Mouse (Mus musculus) ovary, postnatal 10 days (tissue): ENCODE results near the gene Gm17359.

Experiments
- DNase-seq: peaks from one replicate; pipeline ENCODE4 v3.0.0; 2022; ENCODE audit warnings: low spot score

Gene Gm17359

GRCm38 (mm10) chr3:79478400-79478799 is 141.9 kb downstream of the Gm17359 start:
- no peak for DNase-seq

GRCm38 (mm10) chr3:79478880-79479279 is 142.4 kb downstream of the Gm17359 start:
- DNase-seq, result no peak

- no peak for DNase-seq
Measured at GRCm38 (mm10) chr3:79484286-79485063, 148.0 kb downstream of the Gm17359 start.

- DNase-seq, result no peak
Measured at GRCm38 (mm10) chr3:79488025-79488424, 151.6 kb downstream of the Gm17359 start.

- DNase-seq, result no peak
Measured at GRCm38 (mm10) chr3:79490102-79490501, 153.6 kb downstream of the Gm17359 start.

- no peak for DNase-seq
Measured at GRCm38 (mm10) chr3:79491614-79492013, 155.2 kb downstream of the Gm17359 start.

GRCm38 (mm10) chr3:79493064-79493463 is 156.6 kb downstream of the Gm17359 start:
- no peak for DNase-seq

- no peak for DNase-seq
Measured at GRCm38 (mm10) chr3:79494028-79494427, 157.6 kb downstream of the Gm17359 start.

- no peak for DNase-seq
Measured at GRCm38 (mm10) chr3:79495151-79495550, 158.7 kb downstream of the Gm17359 start.

GRCm38 (mm10) chr3:79496668-79497067 is 160.2 kb downstream of the Gm17359 start:
- no peak for DNase-seq

GRCm38 (mm10) chr3:79500279-79500678 is 163.8 kb downstream of the Gm17359 start:
- no peak for DNase-seq

GRCm38 (mm10) chr3:79501166-79501728 is 164.8 kb downstream of the Gm17359 start:
- DNase-seq, result no peak
